Mouse (Mus musculus) liver, embryonic 14.5 days (tissue): Measurements from ENCODE around the gene Pth1r.

Experiments
- CTCF ChIP-seq: IDR thresholded peaks from 2 replicates; pipeline ENCODE4 v1.5.1; 2016; ENCODE audit warnings: antibody characterized with exemption, low read depth, control low read depth
- EP300 ChIP-seq: IDR thresholded peaks from 2 replicates; pipeline ENCODE4 v1.6.1; 2016; ENCODE audit warnings: antibody characterized with exemption, low read depth

- no peak for TF ChIP-seq CTCF
- TF ChIP-seq EP300, result no peak
These were observed 36.7 kb upstream of the Pth1r start for GRCm38 (mm10) chr9:110783611-110784010.
